Mouse (Mus musculus): Measurements from ENCODE around the gene Ankrd6. TPM values are rescaled to one million over a fixed set of nuclear protein-coding genes. Genes with fewer than 3 reads are reported as not detected.
A peak's percentile ranks its signal among the peaks of the same experiment; 100 is the strongest.

Gene Ankrd6
- polyA plus RNA-seq, 1 experiment, result 0.63 TPM

GRCm38 (mm10) chr4:32868858-32869257 is 81.8 kb downstream of the Ankrd6 start:
- Histone ChIP-seq H3K4me3 (ENCODE audit: insufficient read depth, poor library complexity, severe bottlenecking) (no peak overlapping the region), H3K79me3 (ENCODE audit: low read depth) (no peaks in the 10 kb centered on the region), H3ac (ENCODE audit: control insufficient read depth, insufficient read length, low read depth) (no peak overlapping the region), H3K36me3 (ENCODE audit: control insufficient read depth, insufficient read depth) (no peaks in the 10 kb centered on the region), H3K79me2 (ENCODE audit: control insufficient read depth, insufficient read depth) (no peaks in the 10 kb centered on the region), H3K27me3 (ENCODE audit: control insufficient read depth, insufficient read depth, insufficient read length) (no peaks in the 10 kb centered on the region)
- no peak for TF ChIP-seq USF1 (IDR thresholded peaks at IDR 0.05; ENCODE audit: low read depth)
- TF ChIP-seq FOSL1 (IDR thresholded peaks at IDR 0.05; ENCODE audit: insufficient read depth, low read length, poor library complexity, severe bottlenecking), result no peak
- no peak for TF ChIP-seq MYOG (IDR thresholded peaks at IDR 0.05; ENCODE audit: control insufficient read depth, extremely low read depth, insufficient read length)
- no peak for TF ChIP-seq MYOD1 (IDR thresholded peaks at IDR 0.05; ENCODE audit: control insufficient read depth, insufficient read length, low read depth)
- no peak for TF ChIP-seq CEBPB (IDR thresholded peaks at IDR 0.05; ENCODE audit: low read depth)
- no peak for TF ChIP-seq CTCF (IDR thresholded peaks at IDR 0.05; ENCODE audit: control insufficient read depth, insufficient read depth, insufficient read length)
- TF ChIP-seq MAX (IDR thresholded peaks at IDR 0.05), result no peak

GRCm38 (mm10) chr4:32868437-32868836 is 82.2 kb downstream of the Ankrd6 start:
- no peaks in the 10 kb centered on the region for H3K79me3 ChIP-seq (ENCODE audit: low read depth)
- no peaks in the 10 kb centered on the region for H3K79me2 ChIP-seq (ENCODE audit: control insufficient read depth, insufficient read depth)
- TF ChIP-seq MAX (IDR thresholded peaks at IDR 0.05), result no peak
- no peak for TF ChIP-seq MYOG (IDR thresholded peaks at IDR 0.05; ENCODE audit: control insufficient read depth, extremely low read depth, insufficient read length)
- no peak for TF ChIP-seq MYOD1 (IDR thresholded peaks at IDR 0.05; ENCODE audit: control insufficient read depth, insufficient read length, low read depth)
- TF ChIP-seq CEBPB (IDR thresholded peaks at IDR 0.05; ENCODE audit: low read depth), result no peak
- no peak for TF ChIP-seq CTCF (IDR thresholded peaks at IDR 0.05; ENCODE audit: control insufficient read depth, insufficient read depth, insufficient read length)
- TF ChIP-seq USF1 (IDR thresholded peaks at IDR 0.05; ENCODE audit: low read depth), result no peak
- no peak for TF ChIP-seq FOSL1 (IDR thresholded peaks at IDR 0.05; ENCODE audit: insufficient read depth, low read length, poor library complexity, severe bottlenecking)
- no peak overlapping the region for H3ac ChIP-seq (ENCODE audit: control insufficient read depth, insufficient read length, low read depth)
- H3K4me3 ChIP-seq (ENCODE audit: insufficient read depth, poor library complexity, severe bottlenecking), result no peak overlapping the region
- no peaks in the 10 kb centered on the region for H3K27me3 ChIP-seq (ENCODE audit: control insufficient read depth, insufficient read depth, insufficient read length)
- H3K36me3 ChIP-seq (ENCODE audit: control insufficient read depth, insufficient read depth), result no peaks in the 10 kb centered on the region

- no peak overlapping the region for H3K4me3 ChIP-seq (ENCODE audit: insufficient read depth, poor library complexity, severe bottlenecking)
- no peaks in the 10 kb centered on the region for H3K27me3 ChIP-seq (ENCODE audit: control insufficient read depth, insufficient read depth, insufficient read length)
- no peaks in the 10 kb centered on the region for H3K79me2 ChIP-seq (ENCODE audit: control insufficient read depth, insufficient read depth)
- no peak overlapping the region for H3ac ChIP-seq (ENCODE audit: control insufficient read depth, insufficient read length, low read depth)
- H3K79me3 ChIP-seq (ENCODE audit: low read depth), result no peaks in the 10 kb centered on the region
- TF ChIP-seq CTCF (IDR thresholded peaks at IDR 0.05; ENCODE audit: control insufficient read depth, insufficient read depth, insufficient read length), result peak; percentile 13
- TF ChIP-seq MAX (IDR thresholded peaks at IDR 0.05), result no peak
- no peak for TF ChIP-seq CEBPB (IDR thresholded peaks at IDR 0.05; ENCODE audit: low read depth)
- H3K36me3 ChIP-seq (ENCODE audit: control insufficient read depth, insufficient read depth), result no peaks in the 10 kb centered on the region
These were observed 83.2 kb downstream of the Ankrd6 start for GRCm38 (mm10) chr4:32867460-32867859.

GRCm38 (mm10) chr4:32864867-32865242 is 85.8 kb downstream of the Ankrd6 start:
- Histone ChIP-seq H3K36me3 (ENCODE audit: control insufficient read depth, insufficient read depth) (no peaks in the 10 kb centered on the region), H3K27me3 (ENCODE audit: control insufficient read depth, insufficient read depth, insufficient read length) (no peaks in the 10 kb centered on the region), H3K4me3 (ENCODE audit: insufficient read depth, poor library complexity, severe bottlenecking) (no peak overlapping the region), H3K79me3 (ENCODE audit: low read depth) (no peaks in the 10 kb centered on the region), H3ac (ENCODE audit: control insufficient read depth, insufficient read length, low read depth) (no peak overlapping the region), H3K79me2 (ENCODE audit: control insufficient read depth, insufficient read depth) (no peaks in the 10 kb centered on the region)
- no peak for TF ChIP-seq FOSL1 (IDR thresholded peaks at IDR 0.05; ENCODE audit: insufficient read depth, low read length, poor library complexity, severe bottlenecking)
- TF ChIP-seq CEBPB (IDR thresholded peaks at IDR 0.05; ENCODE audit: low read depth), result no peak
- TF ChIP-seq CTCF (IDR thresholded peaks at IDR 0.05; ENCODE audit: control insufficient read depth, insufficient read depth, insufficient read length), result no peak
- no peak for TF ChIP-seq MYOD1 (IDR thresholded peaks at IDR 0.05; ENCODE audit: control insufficient read depth, insufficient read length, low read depth)

GRCm38 (mm10) chr4:32864131-32864866 is 86.3 kb downstream of the Ankrd6 start:
- TF ChIP-seq MAX (IDR thresholded peaks at IDR 0.05) (no peak), MYOG (IDR thresholded peaks at IDR 0.05; ENCODE audit: control insufficient read depth, extremely low read depth, insufficient read length) (no peak), USF1 (IDR thresholded peaks at IDR 0.05; ENCODE audit: low read depth) (no peak), FOSL1 (IDR thresholded peaks at IDR 0.05; ENCODE audit: insufficient read depth, low read length, poor library complexity, severe bottlenecking) (no peak), CTCF (IDR thresholded peaks at IDR 0.05; ENCODE audit: control insufficient read depth, insufficient read depth, insufficient read length) (no peak), MYOD1 (IDR thresholded peaks at IDR 0.05; ENCODE audit: control insufficient read depth, insufficient read length, low read depth) (no peak), CEBPB (IDR thresholded peaks at IDR 0.05; ENCODE audit: low read depth) (no peak)
- Histone ChIP-seq H3K4me3 (ENCODE audit: insufficient read depth, poor library complexity, severe bottlenecking) (no peak overlapping the region), H3K27me3 (ENCODE audit: control insufficient read depth, insufficient read depth, insufficient read length) (no peaks in the 10 kb centered on the region), H3ac (ENCODE audit: control insufficient read depth, insufficient read length, low read depth) (no peak overlapping the region), H3K79me3 (ENCODE audit: low read depth) (no peaks in the 10 kb centered on the region), H3K79me2 (ENCODE audit: control insufficient read depth, insufficient read depth) (no peaks in the 10 kb centered on the region), H3K36me3 (ENCODE audit: control insufficient read depth, insufficient read depth) (no peaks in the 10 kb centered on the region)
